Mouse (Mus musculus): ENCODE results near the gene Parvg.

GRCm38 (mm10) chr15:84285453-84285852 is 38.4 kb upstream of the Parvg start:
- TF ChIP-seq TAL1 (IDR thresholded peaks at IDR 0.05; ENCODE audit: low read length) (no peak), GATA1 (IDR thresholded peaks at IDR 0.05; ENCODE audit: low read length) (no peak)

Measured in erythroblast, embryonic 14.5 days (primary cell).